ENCODE assay signal across 31 mouse cellular contexts in the genomic region with DNA sequence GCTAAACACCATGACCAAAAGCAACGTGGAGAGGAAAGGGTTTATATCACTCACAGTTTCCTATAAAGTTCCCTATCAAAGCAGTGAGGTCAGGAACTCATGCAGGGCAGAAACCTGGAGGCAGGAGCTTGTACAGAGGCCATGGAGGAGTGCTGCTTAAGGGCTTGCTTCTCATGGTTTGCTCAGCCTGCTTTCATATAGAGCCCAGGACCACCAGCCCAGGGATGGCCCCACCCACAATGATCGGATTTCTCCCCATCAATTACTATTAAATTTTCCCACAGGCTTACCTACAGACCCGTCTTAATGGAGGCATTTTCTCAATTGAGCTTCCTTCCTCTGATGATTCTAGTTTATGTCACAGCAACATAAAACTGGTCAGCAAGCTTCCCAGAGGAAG. TPM values are rescaled to one million over a fixed set of nuclear protein-coding genes. Genes with fewer than 3 reads are reported as not detected.
"Had no signal": no experiment of that assay in that cellular context is flagged by ENCODE, and none has a peak within 500 bp of the region (broad histone marks: within the 10 kb centered on the region; RNA-seq: fewer than 3 reads in every experiment).

No protein-coding gene starts in this region.

- H3K27me3 ChIP-seq: embryonic facial prominence, embryonic 12.5 days; embryonic facial prominence, embryonic 15.5 days; forebrain, embryonic 12.5 days; forebrain, embryonic 13.5 days; forebrain, embryonic 15.5 days had no signal

- H3K9me3 ChIP-seq: embryonic facial prominence, embryonic 12.5 days; embryonic facial prominence, embryonic 15.5 days; forebrain, embryonic 10.5 days; forebrain, embryonic 12.5 days; forebrain, embryonic 13.5 days; forebrain, embryonic 15.5 days had no signal

- H3K4me2 ChIP-seq: embryonic facial prominence, embryonic 12.5 days; embryonic facial prominence, embryonic 15.5 days; forebrain, embryonic 12.5 days; forebrain, embryonic 13.5 days; forebrain, embryonic 15.5 days had no signal

- H3K27ac ChIP-seq: embryonic facial prominence, embryonic 12.5 days; embryonic facial prominence, embryonic 15.5 days; forebrain, embryonic 10.5 days; forebrain, embryonic 12.5 days; forebrain, embryonic 13.5 days; forebrain, embryonic 15.5 days; gastrocnemius, adult 2 months; heart, adult 2 months had no signal

- H3K4me1 ChIP-seq: embryonic facial prominence, embryonic 12.5 days; embryonic facial prominence, embryonic 15.5 days; forebrain, embryonic 10.5 days; forebrain, embryonic 12.5 days; forebrain, embryonic 13.5 days; forebrain, embryonic 15.5 days had no signal

- H3K9ac ChIP-seq: embryonic facial prominence, embryonic 12.5 days; embryonic facial prominence, embryonic 15.5 days; forebrain, embryonic 12.5 days; forebrain, embryonic 13.5 days; forebrain, embryonic 15.5 days; forebrain, postnatal 0 days had no signal

- H3K4me3 ChIP-seq: embryonic facial prominence, embryonic 12.5 days; embryonic facial prominence, embryonic 15.5 days; erythroblast, embryonic 14.5 days; forebrain, embryonic 10.5 days; forebrain, embryonic 12.5 days; forebrain, embryonic 13.5 days; forebrain, embryonic 15.5 days; gastrocnemius, adult 2 months; heart, adult 2 months had no signal

- DNase-seq: cerebellum, adult 2 months; cerebellum, adult 8-10 months; cerebellum, adult 9-10 months; cerebellum, adult 9-11 months; cerebellum, postnatal 10 days; cerebellum, postnatal 14 days; cerebellum, postnatal 25 days; cerebellum, postnatal 36 days; embryo, embryonic 11 days; forebrain, postnatal 0 days; gastrocnemius, adult 2 months; gastrocnemius, postnatal 10 days; gastrocnemius, postnatal 14 days; gastrocnemius, postnatal 25 days; gastrocnemius, postnatal 36 days; heart, adult 18-20 months; heart, adult 2 months had no signal

- ATAC-seq: forebrain, embryonic 13.5 days; forebrain, embryonic 14.5 days; forebrain, embryonic 15.5 days; forebrain, embryonic 16.5 days; forebrain, postnatal 0 days had no signal

RNA-seq across cellular contexts. Expression of a gene that starts 23.4 kb away (rescaled TPM):
- total RNA-seq: forebrain, postnatal 0 days; gastrocnemius, adult 18-20 months; gastrocnemius, adult 2 months; gastrocnemius, adult 8-10 months; gastrocnemius, postnatal 14 days; gastrocnemius, postnatal 25 days; gastrocnemius, postnatal 36 days; gastrocnemius, postnatal 4 days; granulocyte monocyte progenitor cell, adult 5-6 weeks had no signal
- polyA plus RNA-seq: embryonic facial prominence, embryonic 14.5 days; erythroblast, embryonic 14.5 days; forebrain, embryonic 13.5 days had no signal
